Mouse (Mus musculus) MEL (cell line): ENCODE data around the gene Ifi47. TPM values are rescaled to one million over a fixed set of nuclear protein-coding genes. Genes with fewer than 3 reads are reported as not detected.
"Not testable (repeated sequence)": the region's sequence is repeated elsewhere in the genome, so short reads cannot be mapped to it uniquely, and the experiment has no call there.

Experiments
- DNase-seq: peaks from one replicate; pipeline ENCODE4 v3.0.0; 2011; ENCODE audit warnings: low read depth, low spot score
- H3K27ac ChIP-seq: 2 replicates; pipeline ENCODE4 v1.5.1; 2012; ENCODE audit warnings: low read depth, mild to moderate bottlenecking, control low read depth, low read length, moderate library complexity; ENCODE audit not compliant: control insufficient read depth
- H3K27me3 ChIP-seq, 2 experiments: fragments of 150-350 bp in 1 of 2; sonication (generic) in 1 of 2; 2 replicates each; pipeline ENCODE4 v1.6.1; 2012; ENCODE audit warnings: low read length in 2 of 2, mild to moderate bottlenecking in 2 of 2, improper control_type of control experiment in 1 of 2, moderate library complexity in 1 of 2; ENCODE audit not compliant: insufficient read depth in 2 of 2, control insufficient read depth in 1 of 2
- H3K36me3 ChIP-seq, 2 experiments: 2 replicates each; pipeline ENCODE4 v1.6.1; 2012 to 2014; ENCODE audit warnings: low read length in 2 of 2, improper control_type of control experiment in 1 of 2, inconsistent platforms in 1 of 2, mild to moderate bottlenecking in 1 of 2; ENCODE audit not compliant: insufficient read depth in 2 of 2, control insufficient read depth in 1 of 2
- H3K4me1 ChIP-seq, 2 experiments: fragments of 150-350 bp in 1 of 2; sonication (generic) in 1 of 2; 2 replicates each; pipeline ENCODE4 v1.6.1; 2012; ENCODE audit warnings: low read length in 2 of 2, improper control_type of control experiment in 1 of 2, mild to moderate bottlenecking in 1 of 2; ENCODE audit not compliant: insufficient read depth in 2 of 2, control insufficient read depth in 1 of 2
- H3K4me3 ChIP-seq, 2 experiments: fragments of 150-350 bp in 1 of 2; sonication (generic) in 1 of 2; 2 replicates each; pipeline ENCODE4 v1.5.1; 2012; ENCODE audit warnings: low read depth in 2 of 2, low read length in 2 of 2, mild to moderate bottlenecking in 2 of 2, moderate library complexity in 2 of 2, control low read depth in 1 of 2, improper control_type of control experiment in 1 of 2; ENCODE audit not compliant: control insufficient read depth in 1 of 2, insufficient read depth in 1 of 2
- H3K79me2 ChIP-seq: 2 replicates; pipeline ENCODE4 v1.6.1; 2012; ENCODE audit warnings: mild to moderate bottlenecking, low read length, moderate library complexity; ENCODE audit not compliant: control insufficient read depth, poor library complexity, insufficient read depth
- H3K9ac ChIP-seq: 2 replicates; pipeline ENCODE4 v1.6.1; 2012; ENCODE audit warnings: low read depth, mild to moderate bottlenecking, control low read depth, low read length, moderate library complexity; ENCODE audit not compliant: control insufficient read depth, poor library complexity, severe bottlenecking
- H3K9me3 ChIP-seq: fragments of 150-350 bp; sonication (generic); replicated peaks from 2 replicates; pipeline ENCODE4 v1.6.1; 2012; ENCODE audit warnings: mild to moderate bottlenecking, low read length, improper control_type of control experiment, moderate library complexity; ENCODE audit not compliant: insufficient read depth
- CHD1 ChIP-seq: IDR thresholded peaks from 2 replicates; pipeline ENCODE4 v1.6.1; 2012; ENCODE audit warnings: low read depth, mild to moderate bottlenecking, inconsistent platforms, low read length, improper control_type of control experiment
- ELF1 ChIP-seq: IDR thresholded peaks from 2 replicates; pipeline ENCODE4 v1.6.1; 2014; ENCODE audit warnings: low read depth, mild to moderate bottlenecking, inconsistent platforms, low read length, improper control_type of control experiment, moderate library complexity
- EP300 ChIP-seq, 2 experiments: IDR thresholded peaks; 2 replicates each; pipeline ENCODE4 v1.6.1; 2011; ENCODE audit warnings: improper control_type of control experiment in 2 of 2, low read length in 2 of 2, low read depth in 1 of 2, mild to moderate bottlenecking in 1 of 2
- ETS1 ChIP-seq: IDR thresholded peaks from 2 replicates; pipeline ENCODE4 v1.6.1; 2012; ENCODE audit warnings: low read depth, mild to moderate bottlenecking, inconsistent platforms, low read length, improper control_type of control experiment, moderate library complexity
- GABPA ChIP-seq: IDR thresholded peaks from 2 replicates; pipeline ENCODE4 v1.6.1; 2012; ENCODE audit warnings: low read depth, mild to moderate bottlenecking, inconsistent platforms, low read length, improper control_type of control experiment, moderate library complexity
- GATA1 ChIP-seq: IDR thresholded peaks from 2 replicates; pipeline ENCODE4 v1.6.1; 2011; ENCODE audit warnings: low read depth, low read length, improper control_type of control experiment
- HCFC1 ChIP-seq: IDR thresholded peaks from 2 replicates; pipeline ENCODE4 v1.6.1; 2012; ENCODE audit warnings: low read depth, mild to moderate bottlenecking, inconsistent platforms, low read length, improper control_type of control experiment, moderate library complexity
- MAX ChIP-seq: IDR thresholded peaks from 2 replicates; pipeline ENCODE4 v1.6.1; 2011; ENCODE audit warnings: low read length, improper control_type of control experiment
- MEF2A ChIP-seq: IDR thresholded peaks from 2 replicates; pipeline ENCODE4 v1.6.1; 2014; ENCODE audit warnings: low read depth, mild to moderate bottlenecking, inconsistent platforms, low read length, improper control_type of control experiment; ENCODE audit not compliant: poor library complexity, insufficient replicate concordance, severe bottlenecking; ENCODE audit errors: extremely low read depth
- MXI1 ChIP-seq: IDR thresholded peaks from 2 replicates; pipeline ENCODE4 v1.6.1; 2011; ENCODE audit warnings: mild to moderate bottlenecking, low read depth, low read length, improper control_type of control experiment
- MYB ChIP-seq: IDR thresholded peaks from 2 replicates; pipeline ENCODE4 v1.6.1; 2011; ENCODE audit warnings: mild to moderate bottlenecking, low read depth, low read length, improper control_type of control experiment
- MYC ChIP-seq: IDR thresholded peaks from 2 replicates; pipeline ENCODE4 v1.6.1; 2011; ENCODE audit warnings: low read depth, mild to moderate bottlenecking, low read length, improper control_type of control experiment, moderate library complexity
- NELFE ChIP-seq: IDR thresholded peaks from 2 replicates; pipeline ENCODE4 v1.6.1; 2011; ENCODE audit warnings: low read depth, low read length, improper control_type of control experiment
- POLR2A ChIP-seq, 2 experiments: IDR thresholded peaks; 2 replicates each; pipeline ENCODE4 v1.6.1; 2011 to 2012; ENCODE audit warnings: low read length in 2 of 2, mild to moderate bottlenecking in 2 of 2, control low read depth in 1 of 2, improper control_type of control experiment in 1 of 2, low read depth in 1 of 2, moderate library complexity in 1 of 2; ENCODE audit not compliant: control insufficient read depth in 1 of 2, insufficient read depth in 1 of 2, poor library complexity in 1 of 2
- POLR2AphosphoS2 ChIP-seq: IDR thresholded peaks from 2 replicates; pipeline ENCODE4 v1.6.1; 2011; ENCODE audit warnings: low read length, improper control_type of control experiment
- RCOR1 ChIP-seq: IDR thresholded peaks from 2 replicates; pipeline ENCODE4 v1.6.1; 2012; ENCODE audit warnings: low read depth, mild to moderate bottlenecking, inconsistent platforms, low read length, improper control_type of control experiment
- SIN3A ChIP-seq: IDR thresholded peaks from 2 replicates; pipeline ENCODE4 v1.6.1; 2012; ENCODE audit warnings: low read length, improper control_type of control experiment, inconsistent platforms
- TAL1 ChIP-seq: IDR thresholded peaks from 2 replicates; pipeline ENCODE4 v1.6.1; 2012; ENCODE audit warnings: mild to moderate bottlenecking, inconsistent platforms, low read length, moderate library complexity, mixed read lengths
- TBP ChIP-seq: IDR thresholded peaks from 2 replicates; pipeline ENCODE4 v1.8.0; 2011; ENCODE audit warnings: low read depth, low read length, improper control_type of control experiment
- TCF12 ChIP-seq: IDR thresholded peaks from 2 replicates; pipeline ENCODE4 v1.6.1; 2014; ENCODE audit warnings: low read depth, mild to moderate bottlenecking, inconsistent platforms, low read length, improper control_type of control experiment, moderate library complexity
- polyA plus RNA-seq, 2 experiments: library from polyadenylated mRNA; stranded (reverse) in 1 of 2; unstranded in 1 of 2; fragments of >175 nt in 1 of 2; fragments of >200 nt in 1 of 2; gene quantifications; 2 replicates each; pipeline versions ENCODE4 v1.2.1 to v1.2.4; 2012; ENCODE audit warnings: low replicate concordance in 2 of 2, low read depth in 1 of 2; ENCODE audit not compliant: insufficient read length in 2 of 2, insufficient read depth in 1 of 2, missing spikeins in 1 of 2
- total RNA-seq: library from RNA; depleted of rRNA; stranded (reverse); fragments of 300-350 nt; gene quantifications from 2 replicates; pipeline ENCODE4 v1.2.3, GENCODE M21; 2012; rRNA removed

Gene Ifi47
- total RNA-seq (35.2 and 48.0 TPM in 2 replicates), polyA plus RNA-seq (10 to 100 TPM in 1 of 2 experiments, not detected in 1; 26.4 TPM)

DNA sequence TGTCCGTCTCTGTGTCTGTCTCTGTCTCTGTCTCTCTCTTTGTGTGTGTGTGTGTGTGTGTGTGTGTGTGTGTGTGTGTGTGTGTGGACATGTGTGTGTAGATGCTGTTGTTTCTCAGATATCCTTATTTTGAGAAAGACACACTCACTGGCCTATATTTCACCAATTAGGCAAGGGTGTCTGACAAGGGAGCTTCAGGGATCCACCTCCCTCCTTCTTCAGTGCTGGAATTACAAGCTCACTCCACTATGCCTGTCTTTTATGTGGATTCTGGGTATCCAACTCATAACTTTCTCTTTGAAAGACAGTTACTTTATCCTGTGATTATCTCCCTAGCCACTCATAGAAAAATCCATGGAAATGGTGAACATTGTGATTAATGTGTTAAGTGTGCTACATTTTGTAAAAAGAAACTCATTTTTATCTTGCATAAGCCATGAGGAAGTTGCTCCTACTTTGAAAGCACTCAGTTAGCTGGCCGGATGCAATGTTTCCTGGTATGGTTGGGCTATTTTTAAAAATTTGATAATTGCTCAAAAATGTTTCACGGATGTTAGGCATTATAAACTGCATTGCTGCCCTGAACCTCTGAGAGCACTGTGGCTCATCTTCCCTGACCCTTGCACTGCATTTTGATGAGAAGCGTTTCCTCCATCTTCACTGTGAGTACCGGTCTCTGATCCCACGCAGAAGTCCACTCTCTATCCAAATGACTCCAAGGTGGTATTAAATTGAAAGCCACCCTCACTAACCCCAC is at the start of gene Ifi47:
Ifi47 (plus strand) TSS at position 587 of the 757 bp plus-strand sequence.
- H3K79me2 ChIP-seq, result peaks cover 25% of the 10 kb centered on the region
- H3K4me3 ChIP-seq, result peak within 1 kb of the TSS; percentile 49 to 60
- H3K27me3 ChIP-seq, result not testable (repeated sequence)
- TF ChIP-seq RCOR1 (peak; percentile 66; the same call in 1 of the 2 replicates), MXI1 (0 out of 2 replicates have a peak, but pooled peaks have one; percentile 28), GATA1 (peak; percentile 75), TAL1 (peak; percentile 31; the same call in 1 of the 2 replicates), TBP (peak; percentile 92), MYC (peak; percentile 88), POLR2A (IDR thresholded peaks at IDR 0.05; ENCODE audit: control insufficient read depth in 1 of 2, insufficient read depth in 1 of 2, low read depth in 1 of 2, low read length in 2 of 2, poor library complexity in 1 of 2) (peak in 1 of 2 experiments; percentile 76; a peak in 2 of 4 replicates), TCF12 (peak; percentile 73), NELFE (peak; percentile 57; the same call in 1 of the 2 replicates), MEF2A (peak; percentile 89), ELF1 (peak; percentile 64), GABPA (0 out of 2 replicates have a peak, but pooled peaks have one; percentile 17), HCFC1 (0 out of 2 replicates have a peak, but pooled peaks have one; percentile 23), EP300 (IDR thresholded peaks at IDR 0.05; ENCODE audit: low read depth in 1 of 2, low read length in 2 of 2) (peak; percentile 85 to 88), SIN3A (peak; percentile 89), MYB (peak; percentile 65; the same call in 1 of the 2 replicates), ETS1 (peak; percentile 89), MAX (peak; percentile 16; the same call in 1 of the 2 replicates), CHD1 (peak; percentile 70; the same call in 1 of the 2 replicates), POLR2AphosphoS2 (0 out of 2 replicates have a peak, but pooled peaks have one; percentile 20)
- TF ChIP-seq, all 39 proteins: peak for 20; not testable (repeated sequence) for 19
- Histone ChIP-seq H3K4me1 (peaks cover 27 to 28% of the 10 kb centered on the region in 2 experiments), H3K27ac (peak within 1 kb of the TSS; percentile 93), H3K36me3 (peaks cover 0 to 50% of the 10 kb centered on the region in 2 experiments; a peak in 2 of 4 replicates), H3K9ac (peak within 1 kb of the TSS; percentile 69)
- peak; percentile 90 for DNase-seq
- H3K9me3 ChIP-seq, result not testable (repeated sequence)

DNA sequence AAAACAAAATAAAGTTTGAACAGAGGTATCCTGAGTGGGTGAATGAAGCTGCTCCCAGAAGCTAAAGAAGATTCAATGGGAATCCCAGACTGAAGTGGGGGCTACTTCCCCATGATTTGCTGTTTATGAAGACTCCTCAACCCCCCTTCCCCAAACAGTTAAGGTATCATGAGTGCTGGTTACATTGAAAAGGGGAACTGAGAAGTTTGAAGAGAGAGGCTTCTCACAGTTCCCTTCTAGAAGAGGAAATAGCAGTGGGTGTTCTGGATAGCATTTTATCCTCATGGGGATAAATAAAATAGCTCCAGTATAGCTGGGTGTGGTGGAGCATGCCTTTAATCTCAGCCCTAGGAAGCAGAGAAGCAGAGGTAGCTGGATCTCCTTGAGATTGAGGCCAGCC is 26.3 kb upstream of the Ifi47 start:
- not testable (repeated sequence) for H3K9ac ChIP-seq, DNase-seq, H3K79me2 ChIP-seq, H3K4me1 ChIP-seq, H3K27ac ChIP-seq, H3K9me3 ChIP-seq, H3K4me3 ChIP-seq, H3K27me3 ChIP-seq, H3K36me3 ChIP-seq

DNA sequence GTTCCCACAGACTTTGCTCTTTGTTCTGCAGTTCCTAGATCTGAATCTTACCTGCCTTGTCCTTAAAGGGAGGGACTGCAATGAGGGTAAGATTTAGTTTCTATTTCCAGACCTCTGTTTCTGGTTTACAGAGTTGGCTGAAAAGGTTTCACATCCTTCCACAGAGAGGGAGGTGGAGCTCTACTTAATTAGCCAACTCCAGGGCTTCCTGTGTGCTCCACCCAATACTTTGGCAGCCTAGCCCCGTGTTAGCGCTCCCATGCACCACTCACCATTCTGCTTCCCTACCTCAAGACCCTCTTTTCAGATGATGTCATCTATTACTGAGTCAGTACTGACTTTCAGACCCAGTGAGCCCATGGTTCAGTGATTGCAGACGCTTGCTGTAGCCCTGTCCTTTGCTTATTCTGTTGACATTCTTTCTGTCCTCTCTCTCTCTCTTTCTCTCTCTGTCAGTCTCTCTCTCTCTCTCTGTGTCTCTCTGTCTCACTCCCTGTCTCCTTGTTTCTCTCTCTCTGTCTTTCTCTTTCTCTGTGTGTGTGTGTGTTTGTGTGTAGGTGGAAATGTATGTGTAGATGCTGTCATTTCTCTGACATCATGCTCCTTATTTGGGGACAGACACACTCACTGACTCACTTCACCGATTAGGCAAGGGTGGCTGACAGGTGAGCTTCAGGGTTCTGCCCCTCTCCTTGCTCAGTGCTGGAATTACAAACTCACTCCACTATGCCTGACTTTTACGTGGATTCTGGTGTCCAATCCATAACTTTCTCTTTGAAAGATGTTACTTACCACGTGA is 25.1 kb upstream of the Ifi47 start, which contains the start of gene 9930111J21Rik2:
9930111J21Rik2 (minus strand) TSS at position 150 of the 799 bp plus-strand sequence.
- not testable (repeated sequence) for H3K9ac ChIP-seq, H3K9me3 ChIP-seq, H3K79me2 ChIP-seq, H3K4me1 ChIP-seq, DNase-seq, H3K27ac ChIP-seq, H3K36me3 ChIP-seq, H3K27me3 ChIP-seq
- peak within 1 kb of the TSS; percentile 18 to 39; a peak in 3 of 4 replicates for H3K4me3 ChIP-seq
